Mouse (Mus musculus): ENCODE results near the gene Uroc1.

Uroc1 gene

DNA sequence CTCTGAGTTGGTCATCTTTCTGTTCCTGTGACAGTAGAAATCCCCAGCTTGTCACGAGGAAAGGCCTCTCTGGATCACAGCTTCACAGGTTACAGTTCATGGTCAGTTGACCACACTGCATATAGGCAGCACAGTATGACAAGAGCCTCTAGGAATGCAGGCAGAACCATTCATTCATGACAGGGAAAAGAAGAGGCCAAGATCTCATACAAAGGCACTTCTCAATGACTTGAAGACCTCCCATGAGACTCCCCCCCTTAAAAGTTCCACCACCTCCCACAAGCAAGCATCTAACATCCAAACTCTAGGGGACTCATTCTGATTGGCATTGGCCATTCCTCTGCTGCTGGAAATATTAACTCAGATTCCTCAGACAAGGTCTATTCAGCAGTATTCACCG lies 26.4 kb downstream of the Uroc1 start:
- DNase-seq: no peak

- peak; percentile 15 for DNase-seq
Observed at GRCm38 (mm10) chr6:90360024-90360781, 27.1 kb downstream of the Uroc1 start.

DNA sequence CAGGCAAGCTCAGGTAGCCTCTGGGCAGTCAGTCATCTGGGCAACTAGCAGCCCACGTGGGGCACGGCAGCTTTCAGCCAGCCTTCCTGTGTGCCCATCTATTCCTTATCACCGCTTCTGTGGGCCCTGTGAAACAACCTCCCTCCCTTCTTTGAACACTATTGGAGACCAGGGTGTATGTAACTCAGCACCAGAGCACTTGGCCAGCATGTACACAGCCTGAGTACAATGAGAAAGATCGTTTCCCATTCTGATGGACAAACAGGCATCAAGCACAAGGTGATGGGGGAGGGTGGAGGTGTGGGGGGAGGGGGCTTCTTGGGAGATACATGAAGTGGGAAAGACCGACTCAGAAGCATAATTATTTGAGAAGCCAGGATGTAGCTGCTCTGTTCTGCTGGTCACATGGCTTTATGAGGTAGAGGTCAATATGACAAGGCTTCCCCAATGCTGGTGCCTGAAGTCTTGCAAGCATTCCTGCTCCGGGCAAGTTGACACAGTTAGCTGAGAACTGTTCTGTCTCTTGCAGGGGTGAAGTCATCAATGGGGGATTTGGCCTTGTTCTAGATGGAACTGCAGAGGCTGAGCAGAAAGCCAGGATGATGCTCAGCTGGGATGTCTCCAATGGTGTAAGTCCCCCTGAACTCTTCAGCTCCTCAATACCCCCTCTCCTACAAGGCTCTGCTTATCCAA lies 28.0 kb downstream of the Uroc1 start:
- no peak for DNase-seq

GRCm38 (mm10) chr6:90363301-90363700 lies 30.2 kb downstream of the Uroc1 start:
- no peak for DNase-seq

GRCm38 (mm10) chr6:90368976-90369724 lies 36.1 kb downstream of the Uroc1 start, which contains the start of gene Zxdc:
Zxdc (plus strand) TSS chr6:90369492.
- DNase-seq: peak; percentile 99

- DNase-seq: peak; percentile 43
Observed at GRCm38 (mm10) chr6:90369725-90370553, 36.9 kb downstream of the Uroc1 start.

GRCm38 (mm10) chr6:90374647-90375046 lies 41.6 kb downstream of the Uroc1 start:
- no peak for DNase-seq

DNA sequence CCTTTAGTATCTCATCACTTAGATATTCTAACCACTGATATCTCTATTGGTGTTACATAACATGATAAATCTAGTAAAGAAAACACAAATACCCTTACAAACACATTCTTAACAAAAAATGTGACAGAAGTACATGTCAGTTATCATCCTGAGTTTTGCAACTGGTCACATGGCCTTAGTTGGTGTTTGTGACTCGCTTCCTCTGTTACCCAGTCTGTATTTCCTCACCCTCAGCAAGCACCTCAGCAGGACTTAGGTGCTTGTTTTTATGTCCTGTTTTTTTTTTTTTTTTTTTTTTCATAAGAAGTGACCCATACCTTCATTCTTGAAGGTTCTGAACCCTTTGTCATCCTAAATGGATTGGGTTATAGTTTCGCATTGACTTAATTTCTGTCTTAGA lies 44.6 kb downstream of the Uroc1 start:
- no peak for DNase-seq

- DNase-seq: no peak
Observed at GRCm38 (mm10) chr6:90381465-90381864, 48.4 kb downstream of the Uroc1 start.

DNA sequence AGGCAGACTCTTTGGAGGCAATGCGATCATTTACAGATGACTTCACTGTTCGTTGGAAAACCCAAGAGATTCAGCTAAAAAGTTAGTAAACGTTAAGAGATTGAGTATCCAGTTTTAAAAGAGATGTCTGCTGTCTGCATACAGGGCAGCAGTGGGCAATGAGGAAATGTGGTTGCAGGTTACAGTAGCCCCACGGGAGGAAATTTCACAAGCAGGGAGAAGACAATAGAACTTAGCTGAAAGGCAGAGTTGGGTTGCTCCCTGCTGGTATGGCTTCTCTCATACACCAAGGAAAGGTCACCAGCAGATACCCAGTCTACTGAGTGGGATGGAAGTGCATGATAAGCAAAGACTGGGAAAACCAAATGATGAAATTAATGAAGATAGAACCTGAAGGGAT lies 57.5 kb downstream of the Uroc1 start:
- DNase-seq: no peak

DNA sequence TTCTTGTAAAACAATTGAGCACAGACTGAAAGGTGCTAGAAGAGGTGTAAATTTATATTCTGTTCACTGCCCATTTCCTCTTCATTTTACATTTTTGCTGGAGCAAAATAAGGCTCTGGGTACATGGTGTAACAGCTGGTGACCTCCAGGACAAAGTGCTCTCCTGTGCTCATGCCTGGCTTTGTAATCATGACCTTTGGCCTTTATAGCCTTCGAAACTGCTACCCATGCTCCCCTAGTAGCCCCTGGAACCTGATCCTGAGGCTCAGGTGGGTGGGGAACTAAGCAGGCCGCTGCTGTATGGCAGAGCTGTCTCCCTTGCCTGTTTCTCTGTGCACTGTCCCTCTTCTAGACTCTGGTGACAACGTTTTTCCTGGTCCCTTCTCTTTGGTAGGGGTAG lies 60.9 kb downstream of the Uroc1 start:
- no peak for DNase-seq

DNA sequence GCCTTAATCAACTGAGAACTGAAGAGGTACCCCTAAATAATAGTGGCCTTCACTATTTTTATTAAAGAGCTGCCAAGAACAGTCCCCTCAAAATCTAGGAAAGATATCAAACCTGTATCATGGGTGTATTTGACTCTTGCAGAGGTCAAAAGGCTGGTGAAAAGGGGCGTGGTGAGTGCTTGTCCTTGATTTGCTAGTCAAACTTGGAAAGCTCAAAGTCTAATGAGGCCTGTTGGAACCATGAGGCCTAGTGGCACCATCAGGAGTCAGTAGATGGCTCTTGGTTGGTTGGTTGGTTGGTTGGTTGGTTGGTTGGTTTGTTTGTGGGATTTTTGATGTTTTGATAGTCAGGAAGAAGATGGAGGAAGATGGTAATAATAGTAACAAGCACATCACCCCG lies 62.7 kb downstream of the Uroc1 start:
- no peak for DNase-seq

- DNase-seq: no peak
Observed at GRCm38 (mm10) chr6:90397291-90397690, 64.2 kb downstream of the Uroc1 start.

DNA sequence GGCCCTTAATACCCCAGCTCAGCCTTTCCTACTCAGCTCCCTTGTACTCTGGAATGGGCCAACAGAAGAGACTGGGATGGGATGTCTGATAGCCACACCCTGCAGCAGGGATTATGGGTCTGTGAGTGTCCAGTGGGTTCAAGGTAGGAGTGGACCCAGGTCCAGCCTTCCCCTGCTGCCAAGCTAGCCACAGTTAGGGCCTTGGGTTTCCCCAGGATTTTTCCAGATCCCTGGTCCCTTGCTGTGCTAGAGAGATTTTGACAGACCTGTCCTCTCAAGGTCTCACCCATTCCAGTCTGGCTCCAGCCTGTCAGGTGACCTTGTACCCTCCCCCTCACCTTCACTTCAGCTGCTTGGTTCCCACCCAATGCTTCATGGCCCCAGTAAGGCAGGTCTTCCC lies 75.5 kb downstream of the Uroc1 start:
- no peak for DNase-seq

DNA sequence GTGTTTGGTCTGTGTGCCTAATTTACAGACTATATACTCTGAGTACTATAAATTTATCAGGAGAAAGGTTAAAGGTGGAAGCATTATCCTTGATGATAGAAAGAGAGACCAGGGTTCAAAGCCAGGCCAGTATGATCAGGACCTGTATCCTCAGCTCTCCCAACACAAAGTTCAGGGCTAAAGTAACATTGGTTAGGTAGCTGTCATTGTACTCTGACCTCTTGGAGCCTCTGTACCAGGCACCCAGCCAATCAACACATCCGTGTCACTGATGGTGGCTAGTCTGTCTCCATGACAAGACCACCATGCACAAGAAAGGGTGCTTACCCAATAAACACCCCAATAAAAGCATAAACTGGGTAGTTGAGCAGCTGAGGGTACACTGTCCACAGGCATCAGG lies 77.9 kb downstream of the Uroc1 start:
- DNase-seq: no peak

- no peak for DNase-seq
Observed at GRCm38 (mm10) chr6:90411926-90412325, 78.8 kb downstream of the Uroc1 start.

Measured in cerebellum, adult 11 months (tissue).